8 mouse cellular contexts compared by ENCODE assay signal in genomic region chr11:102432115-102432843, GRCm38 (mm10). TPM values are rescaled to one million over a fixed set of nuclear protein-coding genes. Genes with fewer than 3 reads are reported as not detected.
DNase-seq lines count a peak whose midpoint lies in the region; ATAC-seq and TF ChIP-seq lines count a peak whose summit lies in the region.

No protein-coding gene starts in this region.

- 47% methylated on average over 16 of the region's 16 CpGs for WGBS in heart, adult 2 months
- 62% methylated on average over 16 of the region's 16 CpGs for WGBS in limb, embryonic 15.5 days

- H3K36me3 ChIP-seq in heart, adult 2 months (ENCODE audit: control insufficient read depth, insufficient read depth, low read length) = no peaks in the 10 kb centered on the region
- H3K36me3 ChIP-seq in limb, embryonic 15.5 days = peaks cover 35% of the 10 kb centered on the region

- no peaks in the 10 kb centered on the region for H3K27me3 ChIP-seq in heart, adult 2 months (ENCODE audit: control insufficient read depth, insufficient read depth, low read length)
- H3K27me3 ChIP-seq in limb, embryonic 15.5 days = no peaks in the 10 kb centered on the region; the same call in 1 of the 2 replicates

- no peak overlapping the region; the same call in 1 of the 2 replicates for H3K4me3 ChIP-seq in heart, adult 2 months
- no peak overlapping the region for H3K4me3 ChIP-seq in limb, embryonic 15.5 days

- peaks cover 13% of the 10 kb centered on the region for H3K4me1 ChIP-seq in heart, adult 2 months (ENCODE audit: control insufficient read depth, insufficient read depth, low read length)
- H3K4me1 ChIP-seq in limb, embryonic 15.5 days = peaks cover 42% of the 10 kb centered on the region

- 0 out of 2 replicates have a peak overlapping the region, but pooled peaks have one; percentile 17 for H3K4me2 ChIP-seq in limb, embryonic 15.5 days

- DNase-seq in heart, adult 2 months = peak; percentile 54 to 69
- no peak for DNase-seq in heart, adult 8-10 months (ENCODE audit: low spot score)
- peak; percentile 85 to 87 for DNase-seq in B cell, adult 2 months
- DNase-seq in cerebellum, adult 9-11 months = peak; percentile 65
- DNase-seq in spleen, postnatal 10 days (ENCODE audit: low spot score in 2 of 2) = peak; percentile 44 to 71
- DNase-seq in embryo, embryonic 10 days (ENCODE audit: low spot score) = no peak
- no peak for DNase-seq in adrenal gland, postnatal 4 days (ENCODE audit: low spot score in 2 of 2)

- TF ChIP-seq POLR2A in heart, adult 2 months (IDR thresholded peaks at IDR 0.05; ENCODE audit: insufficient read depth, low read depth, low read length) = no peak

- H3K9ac ChIP-seq in heart, adult 2 months (ENCODE audit: low read depth, low read length) = peak overlapping the region; percentile 11; the same call in 1 of the 2 replicates
- peak overlapping the region; percentile 23; the same call in 1 of the 2 replicates for H3K9ac ChIP-seq in limb, embryonic 15.5 days

- TF ChIP-seq EP300 in heart, adult 2 months (IDR thresholded peaks at IDR 0.05; ENCODE audit: insufficient read depth, low read depth, low read length) = no peak

- no peak for TF ChIP-seq CTCF in heart, adult 2 months (IDR thresholded peaks at IDR 0.05)

- intact Hi-C loops in heart, adult 2 months (cut with DNase I) = no loop called here

- peak overlapping the region; percentile 80 for H3K27ac ChIP-seq in heart, adult 2 months
- no peak overlapping the region for H3K27ac ChIP-seq in limb, embryonic 15.5 days

- H3K9me3 ChIP-seq in limb, embryonic 15.5 days = no peaks in the 10 kb centered on the region

- no peak for ATAC-seq in limb, embryonic 15.5 days (ENCODE audit: insufficient number of reproducible peaks, low FRiP score, low TSS enrichment, low read depth)

- no peaks in the 10 kb centered on the region for H3K79me2 ChIP-seq in heart, adult 2 months (replicated peaks; ENCODE audit: control insufficient read depth, insufficient read depth, low read length)

RNA-seq across cellular contexts. Expression of gene Grn, which starts 2.2 kb away (rescaled TPM):
- total RNA-seq in heart, adult 2 months (2021) = 10 to 100 TPM; 83.4 to 86.9 TPM
- polyA plus RNA-seq in heart, adult 2 months (2012; rRNA removed) = 118 and 119 TPM in 2 replicates
- total RNA-seq in heart, adult 8-10 months (2022) = 10 to 100 TPM; 76.5 to 84.8 (median 79.6) TPM
- polyA plus RNA-seq in limb, embryonic 15.5 days (2015; fragmentation: Nextera tagmentation; extraction: Ambion mirVana) = 192 and 215 TPM in 2 replicates
- total RNA-seq in adrenal gland, postnatal 4 days (2021) = 100 to 1,000 TPM; 170 to 175 TPM

RNA-seq across cellular contexts. Expression of gene Fam171a2, which starts 15.2 kb away (rescaled TPM):
- 1 to 10 TPM; 3.8 to 3.9 TPM for total RNA-seq in heart, adult 2 months (2021)
- polyA plus RNA-seq in heart, adult 2 months (2012; rRNA removed) = 7.7 and 8.3 TPM in 2 replicates
- total RNA-seq in heart, adult 8-10 months (2022) = 1 to 10 TPM; 2.5 to 5.4 (median 3.6) TPM
- 4.9 and 5.7 TPM in 2 replicates for polyA plus RNA-seq in limb, embryonic 15.5 days (2015; fragmentation: Nextera tagmentation; extraction: Ambion mirVana)
- 10 to 100 TPM; 22.5 to 22.9 TPM for total RNA-seq in adrenal gland, postnatal 4 days (2021)

RNA-seq across cellular contexts. Expression of gene Slc25a39, which starts 24.5 kb away (rescaled TPM):
- 100 to 1,000 TPM; 196 to 213 TPM for total RNA-seq in heart, adult 2 months (2021)
- 307 and 331 TPM in 2 replicates for polyA plus RNA-seq in heart, adult 2 months (2012; rRNA removed)
- total RNA-seq in heart, adult 8-10 months (2022) = 100 to 1,000 TPM; 174 to 204 (median 197) TPM
- polyA plus RNA-seq in limb, embryonic 15.5 days (2015; fragmentation: Nextera tagmentation; extraction: Ambion mirVana) = 184 and 195 TPM in 2 replicates
- 100 to 1,000 TPM; 254 to 261 TPM for total RNA-seq in adrenal gland, postnatal 4 days (2021)

RNA-seq across cellular contexts. Expression of gene Itga2b, which starts 37.6 kb away (rescaled TPM):
- 10 to 100 TPM in 1 of 2 experiments, 1 to 10 TPM in 1; 3.1 to 14.5 TPM for total RNA-seq in heart, adult 2 months (2021)
- 3.5 and 6.9 TPM in 2 replicates for polyA plus RNA-seq in heart, adult 2 months (2012; rRNA removed)
- total RNA-seq in heart, adult 8-10 months (2022) = 1 to 10 TPM; 3.4 to 7.2 (median 4.4) TPM
- 6.6 and 6.9 TPM in 2 replicates for polyA plus RNA-seq in limb, embryonic 15.5 days (2015; fragmentation: Nextera tagmentation; extraction: Ambion mirVana)
- total RNA-seq in adrenal gland, postnatal 4 days (2021) = 1 to 10 TPM; 6.1 to 8.4 TPM

RNA-seq across cellular contexts. Expression of gene Rundc3a, which starts 39.1 kb away (rescaled TPM):
- under 1 TPM in 1 of 2 experiments, not detected in 1; 0.66 TPM for total RNA-seq in heart, adult 2 months (2021)
- 0.23 and 0.32 TPM in 2 replicates for polyA plus RNA-seq in heart, adult 2 months (2012; rRNA removed)
- under 1 TPM in 1 of 4 experiments, not detected in 3; 0.16 TPM for total RNA-seq in heart, adult 8-10 months (2022)
- polyA plus RNA-seq in limb, embryonic 15.5 days (2015; fragmentation: Nextera tagmentation; extraction: Ambion mirVana) = 1.2 and 1.6 TPM in 2 replicates
- 10 to 100 TPM; 59.3 to 61.2 TPM for total RNA-seq in adrenal gland, postnatal 4 days (2021)

Comparison
In these comparisons a context has a peak if more than half of its experiments do, and no peak if none do; other contexts are left out.
1. DNase-seq: peak in heart, adult 2 months (2 of 2), B cell, adult 2 months (2 of 2), cerebellum, adult 9-11 months (single experiment) and spleen, postnatal 10 days (2 of 2); none in heart, adult 8-10 months (single experiment), embryo, embryonic 10 days (single experiment) and adrenal gland, postnatal 4 days (0 of 2).